Mouse (Mus musculus) kidney, postnatal 0 days (tissue): ENCODE measurements around the gene Fam166b. TPM values are rescaled to one million over a fixed set of nuclear protein-coding genes. Genes with fewer than 3 reads are reported as not detected.
A peak's percentile ranks its signal among the peaks of the same experiment; 100 is the strongest.

Experiments
- ATAC-seq: fragments of 200-750 bp; cut with Nextera tagmentation; replicated peaks from 2 replicates; pipeline ENCODE4 v1.8.0; 2017; ENCODE audit warnings: low read depth, moderate number of reproducible peaks, moderate TSS enrichment, moderate library complexity; ENCODE audit not compliant: low FRiP score
- DNase-seq: peaks from one replicate; pipeline ENCODE4 v3.0.0-alpha.2; 2016; ENCODE audit warnings: low spot score
- H3K27ac ChIP-seq: fragments of 300-500 bp; sonication (generic); 2 replicates; pipeline ENCODE4 v1.5.1; 2014; ENCODE audit warnings: mild to moderate bottlenecking
- H3K27me3 ChIP-seq: fragments of 300-500 bp; sonication (generic); 2 replicates; pipeline ENCODE4 v1.6.1; 2014; ENCODE audit warnings: low read length, mixed read lengths; ENCODE audit not compliant: insufficient read depth
- H3K36me3 ChIP-seq: fragments of 300-500 bp; sonication (generic); 2 replicates; pipeline ENCODE4 v1.6.1; 2014; ENCODE audit warnings: low read length, mixed read lengths; ENCODE audit not compliant: insufficient read depth
- H3K4me1 ChIP-seq: fragments of 300-500 bp; sonication (generic); replicated peaks from 2 replicates; pipeline ENCODE4 v1.6.1; 2014; ENCODE audit warnings: antibody characterized with exemption, low read length, mixed read lengths; ENCODE audit not compliant: insufficient read depth
- H3K4me2 ChIP-seq: fragments of 300-500 bp; sonication (generic); 2 replicates; pipeline ENCODE4 v1.6.1; 2014; ENCODE audit warnings: mild to moderate bottlenecking, low read length, moderate library complexity, mixed read lengths
- H3K4me3 ChIP-seq: fragments of 300-500 bp; sonication (generic); replicated peaks from 2 replicates; pipeline ENCODE4 v1.5.1; 2014; ENCODE audit warnings: low read depth, low read length
- H3K9ac ChIP-seq: fragments of 300-500 bp; sonication (generic); 2 replicates; pipeline ENCODE4 v1.6.1; 2014; ENCODE audit warnings: low read depth, low read length
- H3K9me3 ChIP-seq: fragments of 300-500 bp; sonication (generic); replicated peaks from 2 replicates; pipeline ENCODE4 v1.6.1; 2016; ENCODE audit warnings: low read length, inconsistent platforms, mixed read lengths
- CTCF ChIP-seq: IDR thresholded peaks from 2 replicates; pipeline ENCODE4 v1.5.1; 2016; ENCODE audit warnings: antibody characterized with exemption, low read depth, mild to moderate bottlenecking, moderate library complexity
- WGBS: fragments of 180-500 bp; shearing (Covaris S2); extraction: QIAGEN DNeasy Blood & Tissue Kit; methylation state at CpG from one replicate; pipeline ENCODE4 v1.1.7; 2014; 5-methylcytosine and 5-hydroxymethylcytosine counted together
- polyA plus RNA-seq: library from polyadenylated mRNA; unstranded; fragments of >200 nt; fragmentation: Nextera tagmentation; extraction: Ambion mirVana; gene quantifications from 2 replicates; pipeline ENCODE4 v1.2.1, GENCODE M21; 2015

Fam166b gene
- polyA plus RNA-seq, 1 experiment from 2014 or later: 0.33 TPM

- Histone ChIP-seq H3K4me1 (peaks cover 36% of the 10 kb centered on the region), H3K4me3 (no peak overlapping the region), H3K27me3 (no peaks in the 10 kb centered on the region), H3K9me3 (no peaks in the 10 kb centered on the region), H3K4me2 (no peak overlapping the region), H3K27ac (no peak overlapping the region), H3K9ac (no peak overlapping the region), H3K36me3 (peaks cover 22% of the 10 kb centered on the region; the same call in 1 of the 2 replicates)
- no peak for TF ChIP-seq CTCF
- DNase-seq: no peak
- ATAC-seq: no peak
- 89% methylated on average over 29 of the region's 29 CpGs for WGBS
Observed at GRCm38 (mm10) chr4:43415221-43416070, 13.5 kb downstream of the Fam166b start.

GRCm38 (mm10) chr4:43414761-43415160 is 14.2 kb downstream of the Fam166b start:
- H3K27me3 ChIP-seq: no peaks in the 10 kb centered on the region
- H3K4me1 ChIP-seq: peaks cover 32% of the 10 kb centered on the region
- no peak overlapping the region for H3K27ac ChIP-seq
- no peak overlapping the region for H3K9ac ChIP-seq
- peaks cover 22% of the 10 kb centered on the region; the same call in 1 of the 2 replicates for H3K36me3 ChIP-seq
- DNase-seq: no peak
- 86% methylated on average over 14 of the region's 14 CpGs for WGBS
- no peak overlapping the region for H3K4me2 ChIP-seq
- no peak for TF ChIP-seq CTCF
- no peaks in the 10 kb centered on the region for H3K9me3 ChIP-seq
- H3K4me3 ChIP-seq: no peak overlapping the region
- ATAC-seq: no peak

- no peaks in the 10 kb centered on the region for H3K36me3 ChIP-seq
- H3K9me3 ChIP-seq: no peaks in the 10 kb centered on the region
- peaks cover 26% of the 10 kb centered on the region for H3K4me1 ChIP-seq
- H3K4me3 ChIP-seq: peak overlapping the region; percentile 46
- DNase-seq: no peak
- H3K27me3 ChIP-seq: no peaks in the 10 kb centered on the region
- peak overlapping the region; percentile 92 for H3K27ac ChIP-seq
- no peak for ATAC-seq
- H3K4me2 ChIP-seq: peak overlapping the region; percentile 81
- WGBS: 55% methylated on average over 12 of the region's 12 CpGs
- no peak for TF ChIP-seq CTCF
- H3K9ac ChIP-seq: peak overlapping the region; percentile 57
Observed at GRCm38 (mm10) chr4:43407071-43407920, 21.6 kb downstream of the Fam166b start.

- TF ChIP-seq CTCF: peak; percentile 82
- peak; percentile 94 for ATAC-seq
- H3K9ac ChIP-seq: peak overlapping the region; percentile 57
Observed at GRCm38 (mm10) chr4:43406162-43406971, 22.6 kb downstream of the Fam166b start.

GRCm38 (mm10) chr4:43404697-43405096 is 24.2 kb downstream of the Fam166b start:
- H3K9ac ChIP-seq: no peak overlapping the region
- no peak for ATAC-seq
- TF ChIP-seq CTCF: no peak
- no peaks in the 10 kb centered on the region for H3K36me3 ChIP-seq
- DNase-seq: no peak
- no peak overlapping the region for H3K27ac ChIP-seq
- WGBS: 88% methylated on average over 10 of the region's 10 CpGs
- H3K9me3 ChIP-seq: no peaks in the 10 kb centered on the region
- peaks cover 43% of the 10 kb centered on the region for H3K4me1 ChIP-seq
- no peak overlapping the region for H3K4me3 ChIP-seq
- H3K27me3 ChIP-seq: no peaks in the 10 kb centered on the region
- no peak overlapping the region for H3K4me2 ChIP-seq

More at GRCm38 (mm10) chr4:43406162-43406971, 22.6 kb downstream of the Fam166b start:
- Histone ChIP-seq H3K4me2 (peak overlapping the region; percentile 81), H3K4me3 (peak overlapping the region; percentile 46), H3K4me1 (peaks cover 31% of the 10 kb centered on the region), H3K36me3 (no peaks in the 10 kb centered on the region), H3K27me3 (no peaks in the 10 kb centered on the region), H3K9me3 (no peaks in the 10 kb centered on the region), H3K27ac (peak overlapping the region; percentile 92)
- DNase-seq: peak; percentile 99
- WGBS: 2% methylated on average over 28 of the region's 28 CpGs
